Mouse (Mus musculus): ENCODE results near the gene Ruvbl1.

DNA sequence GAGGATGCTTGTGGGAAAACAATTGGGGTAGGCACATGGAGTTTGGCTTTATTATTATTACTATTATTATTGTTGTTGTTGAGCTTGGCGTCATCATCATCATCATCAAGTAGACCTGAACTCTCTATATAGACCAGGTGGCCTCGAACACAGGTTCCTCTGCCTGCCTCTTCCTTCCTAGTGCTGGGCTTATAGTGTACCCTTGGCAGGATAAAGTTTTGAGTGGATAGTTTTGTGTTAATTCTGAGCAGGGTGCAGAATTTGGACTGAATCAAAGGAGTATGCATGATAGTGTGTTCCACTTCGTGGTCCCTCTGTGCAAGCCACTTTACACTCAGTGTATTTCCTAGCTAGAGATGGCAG lies 35.2 kb downstream of the Ruvbl1 start:
- TF ChIP-seq POLR2A (IDR thresholded peaks at IDR 0.05; ENCODE audit: low read depth, low read length) (no peak), CTCF (IDR thresholded peaks at IDR 0.05; ENCODE audit: extremely low read depth, insufficient read depth, insufficient read length, insufficient replicate concordance) (no peak)
